Comparison of ENCODE assay signal across 12 mouse cellular contexts in genomic region chr5:36861084-36861483, GRCm38 (mm10). TPM values are rescaled to one million over a fixed set of nuclear protein-coding genes. Genes with fewer than 3 reads are reported as not detected.
A peak's percentile ranks its signal among the peaks of the same experiment; 100 is the strongest.
DNase-seq lines count a peak whose midpoint lies in the region; ATAC-seq and TF ChIP-seq lines count a peak whose summit lies in the region.
"Had no signal": no experiment of that assay in that cellular context is flagged by ENCODE, and none has a peak within 500 bp of the region (broad histone marks: within the 10 kb centered on the region; RNA-seq: fewer than 3 reads in every experiment).

No protein-coding gene starts in this region.

- 90% methylated on average over 2 of the region's 2 CpGs for WGBS in forebrain, postnatal 0 days
- WGBS in forebrain, embryonic 11.5 days: 89% methylated on average over 2 of the region's 2 CpGs
- WGBS in liver, postnatal 0 days (ENCODE audit: insufficient replicate concordance): 82% methylated on average over 2 of the region's 2 CpGs
- 86% methylated on average over 2 of the region's 2 CpGs for WGBS in liver, embryonic 11.5 days

- H3K27ac ChIP-seq in forebrain, postnatal 0 days (ENCODE audit: low read depth, low read length): no peak overlapping the region
- no peak overlapping the region for H3K27ac ChIP-seq in forebrain, embryonic 11.5 days (ENCODE audit: low read depth, low read length)
- H3K27ac ChIP-seq in liver, postnatal 0 days (ENCODE audit: low read depth): no peak overlapping the region
- no peak overlapping the region for H3K27ac ChIP-seq in liver, embryonic 11.5 days (ENCODE audit: low read depth, low read length)
- H3K27ac ChIP-seq: heart, embryonic 15.5 days; lung, embryonic 15.5 days had no signal

- no peak for ATAC-seq in forebrain, postnatal 0 days
- ATAC-seq in forebrain, embryonic 11.5 days (replicated peaks; ENCODE audit: low FRiP score): no peak
- no peak for ATAC-seq in liver, postnatal 0 days
- no peak for ATAC-seq in liver, embryonic 11.5 days (replicated peaks; ENCODE audit: low FRiP score)
- no peak for ATAC-seq in inflammation-experienced regulatory T-cells, adult 6 months

- no peaks in the 10 kb centered on the region for H3K36me3 ChIP-seq in forebrain, postnatal 0 days (ENCODE audit: insufficient read depth)
- no peaks in the 10 kb centered on the region for H3K36me3 ChIP-seq in forebrain, embryonic 11.5 days (ENCODE audit: control insufficient read depth, insufficient read depth, low read length)
- no peaks in the 10 kb centered on the region for H3K36me3 ChIP-seq in liver, postnatal 0 days (replicated peaks; ENCODE audit: insufficient read depth, low read length)
- H3K36me3 ChIP-seq in liver, embryonic 11.5 days (ENCODE audit: control insufficient read depth, insufficient read depth, low read length): no peaks in the 10 kb centered on the region
- H3K36me3 ChIP-seq in E14TG2a.4 (ENCODE audit: insufficient read depth, low read length): no peaks in the 10 kb centered on the region
- H3K36me3 ChIP-seq: heart, embryonic 15.5 days; lung, embryonic 15.5 days had no signal

- DNase-seq in forebrain, postnatal 0 days: no peak
- no peak for DNase-seq in forebrain, embryonic 11.5 days (ENCODE audit: low spot score)
- DNase-seq in liver, postnatal 0 days: no peak
- no peak for DNase-seq in liver, embryonic 11.5 days (ENCODE audit: low spot score)
- peak; percentile 38 for DNase-seq in induced T-regulatory cell, adult 2 months (ENCODE audit: low read depth)
- no peak for DNase-seq in right cerebral cortex, postnatal 14 days
- DNase-seq: kidney, adult 11 months; thymus, postnatal 36 days had no signal

- TF ChIP-seq EP300 in liver, postnatal 0 days (IDR thresholded peaks at IDR 0.05; ENCODE audit: low read depth): no peak

- no peaks in the 10 kb centered on the region for H3K9me3 ChIP-seq in forebrain, postnatal 0 days (ENCODE audit: low read length)
- no peaks in the 10 kb centered on the region; the same call in 1 of the 2 replicates for H3K9me3 ChIP-seq in forebrain, embryonic 11.5 days (ENCODE audit: control insufficient read depth, low read length)
- H3K9me3 ChIP-seq in liver, postnatal 0 days (ENCODE audit: low read length): no peaks in the 10 kb centered on the region
- H3K9me3 ChIP-seq in liver, embryonic 11.5 days (ENCODE audit: control insufficient read depth, low read length): no peaks in the 10 kb centered on the region
- no peaks in the 10 kb centered on the region for H3K9me3 ChIP-seq in E14TG2a.4 (ENCODE audit: low read length)
- H3K9me3 ChIP-seq: heart, embryonic 15.5 days; lung, embryonic 15.5 days had no signal

- H3K9ac ChIP-seq in forebrain, postnatal 0 days: no peak overlapping the region
- no peak overlapping the region for H3K9ac ChIP-seq in forebrain, embryonic 11.5 days (ENCODE audit: low read length)
- no peak overlapping the region for H3K9ac ChIP-seq in liver, postnatal 0 days (replicated peaks)
- H3K9ac ChIP-seq in liver, embryonic 11.5 days (ENCODE audit: low read depth, low read length): no peak overlapping the region
- H3K9ac ChIP-seq: heart, embryonic 15.5 days; lung, embryonic 15.5 days had no signal

- H3K4me2 ChIP-seq in forebrain, postnatal 0 days (ENCODE audit: low read depth): no peak overlapping the region
- H3K4me2 ChIP-seq in forebrain, embryonic 11.5 days (ENCODE audit: low read depth, low read length, severe bottlenecking): no peak overlapping the region
- no peak overlapping the region for H3K4me2 ChIP-seq in liver, postnatal 0 days (ENCODE audit: low read depth, low read length)
- no peak overlapping the region for H3K4me2 ChIP-seq in liver, embryonic 11.5 days
- H3K4me2 ChIP-seq: heart, embryonic 15.5 days; lung, embryonic 15.5 days had no signal

- H3K4me3 ChIP-seq in forebrain, postnatal 0 days (ENCODE audit: low read depth, low read length): no peak overlapping the region
- no peak overlapping the region for H3K4me3 ChIP-seq in forebrain, embryonic 11.5 days (ENCODE audit: low read depth, low read length)
- no peak overlapping the region for H3K4me3 ChIP-seq in liver, postnatal 0 days (ENCODE audit: low read depth, low read length)
- no peak overlapping the region for H3K4me3 ChIP-seq in liver, embryonic 11.5 days (ENCODE audit: low read depth, low read length)
- no peak overlapping the region for H3K4me3 ChIP-seq in E14TG2a.4 (replicated peaks; ENCODE audit: low read length)
- H3K4me3 ChIP-seq: heart, embryonic 15.5 days; lung, embryonic 15.5 days had no signal

- H3K27me3 ChIP-seq in forebrain, postnatal 0 days (ENCODE audit: insufficient read depth, low read length): peaks cover 3% of the 10 kb centered on the region; the same call in 1 of the 2 replicates
- peaks cover 2% of the 10 kb centered on the region for H3K27me3 ChIP-seq in forebrain, embryonic 11.5 days (ENCODE audit: control insufficient read depth, insufficient read depth, low read length)
- H3K27me3 ChIP-seq in liver, postnatal 0 days (ENCODE audit: insufficient read depth, low read length): no peaks in the 10 kb centered on the region; the same call in 1 of the 2 replicates
- H3K27me3 ChIP-seq in liver, embryonic 11.5 days (replicated peaks; ENCODE audit: control insufficient read depth, insufficient read depth, low read length): peaks cover 10% of the 10 kb centered on the region
- H3K27me3 ChIP-seq in E14TG2a.4 (ENCODE audit: insufficient read depth, low read length): peaks cover 54% of the 10 kb centered on the region

- peak; percentile 56 for TF ChIP-seq CTCF in forebrain, postnatal 0 days (IDR thresholded peaks at IDR 0.05; ENCODE audit: low read depth)
- TF ChIP-seq CTCF in liver, postnatal 0 days (IDR thresholded peaks at IDR 0.05; ENCODE audit: low read depth): peak; percentile 59
- peak; percentile 70 for TF ChIP-seq CTCF in E14TG2a.4 (conservative IDR thresholded peaks at IDR 0.05; ENCODE audit: low read length)

- no peaks in the 10 kb centered on the region for H3K4me1 ChIP-seq in forebrain, postnatal 0 days (ENCODE audit: insufficient read depth)
- no peaks in the 10 kb centered on the region for H3K4me1 ChIP-seq in forebrain, embryonic 11.5 days (replicated peaks; ENCODE audit: control insufficient read depth, insufficient read depth, low read length)
- H3K4me1 ChIP-seq in liver, postnatal 0 days (ENCODE audit: insufficient read depth): no peaks in the 10 kb centered on the region
- no peaks in the 10 kb centered on the region for H3K4me1 ChIP-seq in liver, embryonic 11.5 days (replicated peaks; ENCODE audit: control insufficient read depth, insufficient read depth, low read length)
- H3K4me1 ChIP-seq in E14TG2a.4 (replicated peaks; ENCODE audit: low read depth, low read length): no peaks in the 10 kb centered on the region
- H3K4me1 ChIP-seq: heart, embryonic 15.5 days; lung, embryonic 15.5 days had no signal

RNA-seq across cellular contexts. Expression of gene Ppp2r2c, which starts 7.2 kb away (rescaled TPM):
- total RNA-seq in forebrain, postnatal 0 days (2014; rRNA removed): 171 and 177 TPM in 2 replicates
- polyA plus RNA-seq in forebrain, postnatal 0 days (2015; fragmentation: Nextera tagmentation; extraction: Ambion mirVana): 75.5 and 96.1 TPM in 2 replicates
- 1.0 and 1.4 TPM in 2 replicates for polyA plus RNA-seq in forebrain, embryonic 11.5 days (2014; fragmentation: Nextera tagmentation; extraction: Ambion mirVana)
- not detected in 2 replicates for polyA plus RNA-seq in liver, postnatal 0 days (2015; fragmentation: Nextera tagmentation; extraction: Ambion mirVana)
- 0.30 and 0.33 TPM in 2 replicates for polyA plus RNA-seq in liver, embryonic 11.5 days (2014; fragmentation: Nextera tagmentation; extraction: Ambion mirVana)
- under 1 TPM in 1 of 3 experiments, not detected in 2; 0.40 TPM for polyA plus RNA-seq in inflammation-experienced regulatory T-cells, adult 6 months (2017; shearing (Covaris generic))

RNA-seq across cellular contexts. Expression of gene Man2b2, which starts 30.6 kb away (rescaled TPM):
- total RNA-seq in forebrain, postnatal 0 days (2014; rRNA removed): 10.8 and 13.9 TPM in 2 replicates
- polyA plus RNA-seq in forebrain, postnatal 0 days (2015; fragmentation: Nextera tagmentation; extraction: Ambion mirVana): 10.3 and 12.7 TPM in 2 replicates
- polyA plus RNA-seq in forebrain, embryonic 11.5 days (2014; fragmentation: Nextera tagmentation; extraction: Ambion mirVana): 10.2 and 12.2 TPM in 2 replicates
- polyA plus RNA-seq in liver, postnatal 0 days (2015; fragmentation: Nextera tagmentation; extraction: Ambion mirVana): 15.2 and 17.0 TPM in 2 replicates
- polyA plus RNA-seq in liver, embryonic 11.5 days (2014; fragmentation: Nextera tagmentation; extraction: Ambion mirVana): 17.4 and 20.2 TPM in 2 replicates
- polyA plus RNA-seq in inflammation-experienced regulatory T-cells, adult 6 months (2017; shearing (Covaris generic)): 10 to 100 TPM; 20.7 to 27.4 (median 23.2) TPM

Comparison
In these comparisons a context has a peak if more than half of its experiments do, and no peak if none do; other contexts are left out.
1. RNA of gene Ppp2r2c, which starts 7.2 kb away (polyA plus RNA-seq): 75.5 to 96.1 TPM in forebrain, postnatal 0 days; 1.0 to 1.4 TPM in forebrain, embryonic 11.5 days, 0.30 to 0.33 TPM in liver, embryonic 11.5 days, not detected in liver, postnatal 0 days and 0.40 TPM in inflammation-experienced regulatory T-cells, adult 6 months; every median in the first group is over 10 times any median in the second.
2. Peak in every context shown above with its lines, with median percentiles within 50 percentile points of each other: CTCF ChIP-seq.